Mouse (Mus musculus): ENCODE results near the gene Olfr1277. TPM values are rescaled to one million over a fixed set of nuclear protein-coding genes. Genes with fewer than 3 reads are reported as not detected.

Olfr1277 gene
- not detected for polyA plus RNA-seq (2017; shearing (Covaris generic))

- ATAC-seq = no peak
Observed at GRCm38 (mm10) chr2:111274006-111274405, at the start of gene Olfr1277. TSS of gene Olfr1277 (minus strand) at chr2:111274106.

GRCm38 (mm10) chr2:111313717-111314116 is 39.8 kb upstream of the Olfr1277 start, which contains the start of gene Olfr1280:
TSS of gene Olfr1280 (plus strand) at chr2:111314017.
- no peak for ATAC-seq

GRCm38 (mm10) chr2:111300374-111300773 is 26.5 kb upstream of the Olfr1277 start, which contains the start of gene Olfr1279:
TSS of gene Olfr1279 (plus strand) at chr2:111300635.
- no peak for ATAC-seq

GRCm38 (mm10) chr2:111298541-111298940 is 24.6 kb upstream of the Olfr1277 start:
- ATAC-seq = no peak

- ATAC-seq = no peak
Observed at GRCm38 (mm10) chr2:111289836-111290235, 15.9 kb upstream of the Olfr1277 start, which contains the start of gene Olfr1278. TSS of gene Olfr1278 (plus strand) at chr2:111290136.

- no peak for ATAC-seq
Observed at GRCm38 (mm10) chr2:111254216-111254615, 19.7 kb downstream of the Olfr1277 start, which contains the start of gene Olfr1276. TSS of gene Olfr1276 (plus strand) at chr2:111254516.

GRCm38 (mm10) chr2:111235186-111235585 is 38.7 kb downstream of the Olfr1277 start, which contains the start of gene Olfr1275:
TSS of gene Olfr1275 (minus strand) at chr2:111235286.
- ATAC-seq = no peak

GRCm38 (mm10) chr2:111229502-111229901 is 44.4 kb downstream of the Olfr1277 start, which contains the start of gene 4930430A15Rik:
TSS of gene 4930430A15Rik (minus strand) at chr2:111229602.
- ATAC-seq = no peak

Other genes with a start within 250 kb of the Olfr1277 start
- not detected for gene Gm13941, start 168.1 kb downstream of the Olfr1277 start, polyA plus RNA-seq (2017; shearing (Covaris generic))
- not detected for gene Gm15130, start 121.2 kb downstream of the Olfr1277 start, polyA plus RNA-seq (2017; shearing (Covaris generic))
- gene 4930430A15Rik, start 44.5 kb downstream of the Olfr1277 start, polyA plus RNA-seq (2017; shearing (Covaris generic)) = not detected
- gene Olfr1275, start 38.8 kb downstream of the Olfr1277 start, polyA plus RNA-seq (2017; shearing (Covaris generic)) = not detected
- not detected for gene Olfr1276, start 19.6 kb downstream of the Olfr1277 start, polyA plus RNA-seq (2017; shearing (Covaris generic))
- not detected for gene Olfr1278, start 16.0 kb upstream of the Olfr1277 start, polyA plus RNA-seq (2017; shearing (Covaris generic))
- not detected for gene Olfr1279, start 26.5 kb upstream of the Olfr1277 start, polyA plus RNA-seq (2017; shearing (Covaris generic))
- not detected for gene Olfr1280, start 39.9 kb upstream of the Olfr1277 start, polyA plus RNA-seq (2017; shearing (Covaris generic))
- gene Olfr1281, start 52.4 kb upstream of the Olfr1277 start, polyA plus RNA-seq (2017; shearing (Covaris generic)) = not detected
- not detected for gene Olfr1282, start 62.0 kb upstream of the Olfr1277 start, polyA plus RNA-seq (2017; shearing (Covaris generic))
- not detected for gene Olfr1283, start 92.7 kb upstream of the Olfr1277 start, polyA plus RNA-seq (2017; shearing (Covaris generic))
- not detected for gene Olfr1284, start 101.4 kb upstream of the Olfr1277 start, polyA plus RNA-seq (2017; shearing (Covaris generic))
- gene Olfr1286, start 149.0 kb upstream of the Olfr1277 start, polyA plus RNA-seq (2017; shearing (Covaris generic)) = not detected
- not detected for gene Olfr1287, start 175.0 kb upstream of the Olfr1277 start, polyA plus RNA-seq (2017; shearing (Covaris generic))
- not detected for gene Olfr1288, start 200.0 kb upstream of the Olfr1277 start, polyA plus RNA-seq (2017; shearing (Covaris generic))
- not detected for gene Olfr1289, start 206.7 kb upstream of the Olfr1277 start, polyA plus RNA-seq (2017; shearing (Covaris generic))
- not detected for gene Olfr1290, start 219.7 kb upstream of the Olfr1277 start, polyA plus RNA-seq (2017; shearing (Covaris generic))
- gene Olfr1291-ps1, start 223.1 kb upstream of the Olfr1277 start, polyA plus RNA-seq (2017; shearing (Covaris generic)) = not detected

Data from CD4-positive, CD25-positive, alpha-beta regulatory T cell, adult 4 months (primary cell).